ENCODE assay signal across 21 mouse cellular contexts in the genomic region with DNA sequence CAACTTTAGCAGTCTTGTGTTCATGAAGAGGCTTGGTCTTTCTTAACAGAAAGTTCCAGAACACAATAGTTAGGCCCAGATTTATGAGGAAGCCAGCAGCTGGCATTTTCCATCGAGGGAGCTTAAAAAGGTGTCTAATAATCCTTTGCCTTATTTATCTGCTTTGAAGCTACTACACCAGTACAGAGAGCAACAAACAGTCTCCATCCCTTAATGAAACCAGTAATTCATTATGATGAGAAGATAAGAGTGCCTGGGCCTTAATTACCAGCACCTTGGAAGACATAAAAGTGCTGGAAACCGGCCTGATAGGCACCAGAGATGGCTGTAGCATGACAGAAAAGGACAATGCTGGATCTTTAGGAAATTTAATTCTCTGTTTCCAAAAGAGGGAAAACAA.
DNase-seq lines count a peak whose midpoint lies in the region; ATAC-seq lines count a peak whose summit lies in the region.
"Had no signal": no experiment of that assay in that cellular context is flagged by ENCODE, and none has a peak within 500 bp of the region (broad histone marks: within the 10 kb centered on the region; RNA-seq: fewer than 3 reads in every experiment).

No protein-coding gene starts in this region.

- no peak overlapping the region for H3K27ac ChIP-seq in neural tube, embryonic 14.5 days (ENCODE audit: low read depth, low read length)
- no peak overlapping the region for H3K27ac ChIP-seq in neural tube, embryonic 15.5 days (replicated peaks)

- H3K4me3 ChIP-seq in neural tube, embryonic 14.5 days (ENCODE audit: low read depth, low read length): no peak overlapping the region
- H3K4me3 ChIP-seq in neural tube, embryonic 15.5 days (replicated peaks): no peak overlapping the region

- H3K4me2 ChIP-seq in neural tube, embryonic 14.5 days (ENCODE audit: low read depth, low read length): no peak overlapping the region
- no peak overlapping the region for H3K4me2 ChIP-seq in neural tube, embryonic 15.5 days

- no peaks in the 10 kb centered on the region for H3K9me3 ChIP-seq in neural tube, embryonic 14.5 days (ENCODE audit: control insufficient read depth, low read length)
- no peaks in the 10 kb centered on the region for H3K9me3 ChIP-seq in neural tube, embryonic 15.5 days (replicated peaks)
- H3K9me3 ChIP-seq: G1E had no signal

- no peak overlapping the region for H3K9ac ChIP-seq in neural tube, embryonic 14.5 days (replicated peaks; ENCODE audit: low read depth, low read length)
- H3K9ac ChIP-seq in neural tube, embryonic 15.5 days (replicated peaks): no peak overlapping the region

- H3K27me3 ChIP-seq in neural tube, embryonic 14.5 days (ENCODE audit: control insufficient read depth, insufficient read depth, low read length): no peaks in the 10 kb centered on the region
- no peaks in the 10 kb centered on the region for H3K27me3 ChIP-seq in neural tube, embryonic 15.5 days (replicated peaks)
- H3K27me3 ChIP-seq: CH12.LX had no signal

- peak; percentile 3 for DNase-seq in cerebellum, postnatal 10 days
- no peak for DNase-seq in cerebellum, postnatal 36 days
- DNase-seq in neural tube, embryonic 10.5 days (ENCODE audit: extremely low spot score, low spot score): no peak
- no peak for DNase-seq in heart, adult 9 months (ENCODE audit: low spot score in 2 of 2)
- DNase-seq: adrenal gland, adult 2 months; adrenal gland, adult 8-10 months; adrenal gland, postnatal 10 days; adrenal gland, postnatal 14 days; adrenal gland, postnatal 25 days; adrenal gland, postnatal 36 days; B cell, adult 2 months; cerebellum, adult 11 months; cerebellum, adult 11-12 months; cerebellum, adult 18-20 months had no signal

- no peaks in the 10 kb centered on the region for H3K36me3 ChIP-seq in neural tube, embryonic 14.5 days (ENCODE audit: control insufficient read depth, insufficient read depth, low read length)
- H3K36me3 ChIP-seq in neural tube, embryonic 15.5 days: no peaks in the 10 kb centered on the region
- H3K36me3 ChIP-seq: G1E had no signal

- peak; percentile 65 for ATAC-seq in neural tube, embryonic 14.5 days (ENCODE audit: low read depth)
- ATAC-seq in neural tube, embryonic 15.5 days (ENCODE audit: low FRiP score): peak; percentile 72; the same call in 1 of the 2 replicates
- ATAC-seq: activated CD4-positive, CD25-positive, alpha-beta regulatory T cell, adult 4 months; CD4-positive, CD25-positive, alpha-beta regulatory T cell, adult 4 months; Patski had no signal

- WGBS in neural tube, embryonic 14.5 days: 42% methylated on average over 2 of the region's 2 CpGs
- WGBS in neural tube, embryonic 15.5 days: 39% methylated on average over 2 of the region's 2 CpGs

- H3K4me1 ChIP-seq in neural tube, embryonic 14.5 days (ENCODE audit: control insufficient read depth, insufficient read depth, low read length): no peaks in the 10 kb centered on the region
- no peaks in the 10 kb centered on the region for H3K4me1 ChIP-seq in neural tube, embryonic 15.5 days

Comparison
In these comparisons a context has a peak if more than half of its experiments do, and no peak if none do; other contexts are left out.
1. DNase-seq: peak in cerebellum, postnatal 10 days (2 of 2); none in cerebellum, postnatal 36 days (0 of 2), neural tube, embryonic 10.5 days (single experiment) and heart, adult 9 months (0 of 2).